Mouse (Mus musculus) liver, embryonic 14.5 days (tissue): ENCODE measurements around the gene Kcnh2. TPM values are rescaled to one million over a fixed set of nuclear protein-coding genes. Genes with fewer than 3 reads are reported as not detected.

Experiments used
- ATAC-seq: fragments of 200-750 bp; cut with Nextera tagmentation; 2 replicates; pipeline ENCODE4 v1.8.0; 2017; ENCODE audit warnings: moderate number of reproducible peaks, mild to moderate bottlenecking, moderate library complexity; ENCODE audit not compliant: insufficient read depth
- DNase-seq, 3 experiments: peaks; one replicate each; pipeline ENCODE4 v3.0.0-alpha.2; 2012 to 2013; ENCODE audit warnings: low read depth in 3 of 3, low spot score in 3 of 3
- H3K27ac ChIP-seq: fragments of 300-500 bp; sonication (generic); 2 replicates; pipeline ENCODE4 v1.5.1; 2014; ENCODE audit warnings: moderate library complexity, mild to moderate bottlenecking, control low read depth, inconsistent platforms
- H3K27me3 ChIP-seq: fragments of 300-500 bp; sonication (generic); 2 replicates; pipeline ENCODE4 v1.6.1; 2014; ENCODE audit warnings: mild to moderate bottlenecking, low read length, moderate library complexity; ENCODE audit not compliant: control insufficient read depth, insufficient read depth
- H3K36me3 ChIP-seq: fragments of 300-500 bp; sonication (generic); replicated peaks from 2 replicates; pipeline ENCODE4 v1.6.1; 2014; ENCODE audit warnings: low read depth; ENCODE audit not compliant: control insufficient read depth, insufficient read depth
- H3K4me1 ChIP-seq, 2 experiments: fragments of 200-500 bp in 1 of 2; fragments of 300-500 bp in 1 of 2; sonication (generic) in 1 of 2; replicated peaks; 2 replicates each; pipeline ENCODE4 v1.6.1; 2012 to 2014; ENCODE audit warnings: antibody characterized with exemption in 1 of 2, inconsistent platforms in 1 of 2, low read length in 1 of 2; ENCODE audit not compliant: control insufficient read depth in 2 of 2, insufficient read depth in 2 of 2
- H3K4me2 ChIP-seq: fragments of 300-500 bp; sonication (generic); 2 replicates; pipeline ENCODE4 v1.6.1; 2014; ENCODE audit warnings: low read depth, mild to moderate bottlenecking, control low read depth, moderate library complexity
- H3K4me3 ChIP-seq, 2 experiments: fragments of 200-500 bp in 1 of 2; fragments of 300-500 bp in 1 of 2; sonication (generic) in 1 of 2; 2 replicates each; pipeline ENCODE4 v1.5.1; 2012 to 2014; ENCODE audit warnings: low read depth in 2 of 2, low read length in 2 of 2, mild to moderate bottlenecking in 2 of 2, control low read depth in 1 of 2, inconsistent platforms in 1 of 2, moderate library complexity in 1 of 2; ENCODE audit not compliant: insufficient read depth in 1 of 2
- H3K9ac ChIP-seq: fragments of 300-500 bp; sonication (generic); replicated peaks from 2 replicates; pipeline ENCODE4 v1.6.1; 2014; ENCODE audit warnings: mild to moderate bottlenecking, control low read depth, moderate library complexity
- H3K9me3 ChIP-seq: fragments of 300-500 bp; sonication (generic); 2 replicates; pipeline ENCODE4 v1.6.1; 2016; ENCODE audit warnings: low read length, mixed read lengths; ENCODE audit not compliant: control insufficient read depth
- CTCF ChIP-seq: IDR thresholded peaks from 2 replicates; pipeline ENCODE4 v1.5.1; 2016; ENCODE audit warnings: antibody characterized with exemption, low read depth, control low read depth
- EP300 ChIP-seq: IDR thresholded peaks from 2 replicates; pipeline ENCODE4 v1.6.1; 2016; ENCODE audit warnings: antibody characterized with exemption, low read depth
- WGBS: fragments of 180-500 bp; shearing (Covaris S2); extraction: QIAGEN DNeasy Blood & Tissue Kit; methylation state at CpG from one replicate; pipeline ENCODE4 v1.1.7; 2014; ENCODE audit not compliant: insufficient replicate concordance; 5-methylcytosine and 5-hydroxymethylcytosine counted together
- polyA plus RNA-seq, 2 experiments: library from polyadenylated mRNA; depleted of rRNA in 1 of 2; stranded (reverse) in 1 of 2; unstranded in 1 of 2; fragments of >200 nt; fragmentation: Nextera tagmentation in 1 of 2; extraction: Ambion mirVana in 1 of 2; gene quantifications; 2 replicates each; pipeline versions ENCODE4 v1.2.1 to v1.2.3; 2012 to 2014

The Kcnh2 gene
- polyA plus RNA-seq, 2 experiments: 0.05 to 0.44 TPM

DNA sequence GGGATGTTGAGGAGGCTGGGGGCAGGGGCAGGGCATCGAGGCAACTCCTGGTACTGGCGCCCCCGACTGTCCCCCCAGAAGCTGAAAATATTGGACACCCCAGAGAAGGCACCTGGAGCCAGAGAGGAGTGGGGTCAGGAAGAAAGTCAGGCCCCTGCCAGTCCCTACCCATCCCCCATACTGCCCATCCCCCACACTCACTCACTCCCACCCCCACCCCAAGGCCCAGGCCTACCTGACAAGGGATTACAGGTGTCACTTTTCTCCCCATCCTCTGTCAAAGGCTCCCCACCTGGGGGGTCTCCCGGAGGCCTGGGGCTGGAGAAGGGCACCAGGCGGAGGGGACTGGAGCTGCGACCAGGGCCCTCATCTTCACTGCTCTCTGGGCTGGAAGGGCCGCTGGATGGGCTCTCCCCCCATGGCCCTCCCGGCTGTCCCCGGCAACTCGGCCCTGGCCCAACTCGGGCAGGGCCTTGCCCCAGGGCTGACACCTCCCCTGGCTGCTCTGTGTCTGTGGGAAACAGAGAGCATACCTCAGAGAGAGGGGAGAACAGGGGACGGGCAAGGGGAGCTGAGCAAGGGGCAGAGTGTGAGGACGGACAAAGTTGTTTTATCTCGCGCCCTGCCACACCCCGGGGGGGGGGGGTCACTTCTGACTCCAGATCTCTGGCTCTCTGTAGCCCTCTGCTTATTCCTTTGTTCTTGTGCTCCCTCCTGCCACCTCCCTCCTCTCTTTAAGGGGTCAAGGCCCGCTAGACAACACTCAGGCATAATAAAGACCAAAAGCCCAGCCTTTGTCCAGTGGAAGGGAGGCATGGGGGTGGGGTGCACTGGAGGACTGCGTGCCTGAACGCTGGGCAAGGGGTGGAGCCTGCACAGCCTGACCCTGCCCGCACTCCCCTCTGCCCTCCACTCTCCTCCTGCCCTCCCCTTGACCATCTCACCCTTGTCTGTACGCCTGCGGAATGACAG lies 29.4 kb downstream of the Kcnh2 start:
- Histone ChIP-seq H3K9ac (no peak overlapping the region), H3K4me1 (no peaks in the 10 kb centered on the region), H3K27ac (no peak overlapping the region), H3K4me3 (no peak overlapping the region), H3K9me3 (no peaks in the 10 kb centered on the region), H3K4me2 (no peak overlapping the region), H3K27me3 (no peaks in the 10 kb centered on the region), H3K36me3 (no peaks in the 10 kb centered on the region)
- DNase-seq (no peak), ATAC-seq (no peak)
- WGBS: 26% methylated on average over 22 of the region's 22 CpGs
- TF ChIP-seq CTCF: no peak
- TF ChIP-seq EP300: no peak

DNA sequence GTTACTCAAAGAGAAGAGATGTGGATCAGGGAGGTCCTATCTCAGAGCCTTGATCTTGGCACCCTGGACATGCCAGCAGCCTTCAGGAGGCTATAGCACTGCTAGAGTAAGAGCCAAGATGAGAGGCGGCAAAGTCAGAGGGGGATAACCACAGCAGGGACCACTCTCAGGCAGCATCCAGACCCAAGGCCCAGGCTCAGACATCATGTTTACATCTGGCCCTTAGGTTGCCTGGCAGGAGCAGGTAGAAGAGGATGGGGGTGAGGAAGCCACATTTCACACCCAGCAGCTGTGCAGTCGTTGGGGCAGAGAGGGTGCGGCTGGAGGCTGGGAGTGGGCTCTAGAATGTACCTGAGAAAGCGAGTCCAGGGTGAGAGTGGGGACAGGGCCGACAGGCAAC lies 30.5 kb downstream of the Kcnh2 start:
- no peaks in the 10 kb centered on the region for H3K9me3 ChIP-seq
- no peak overlapping the region for H3K4me3 ChIP-seq
- ATAC-seq (no peak), DNase-seq (no peak)
- TF ChIP-seq CTCF (no peak), EP300 (no peak)
- no peaks in the 10 kb centered on the region for H3K4me1 ChIP-seq
- no peaks in the 10 kb centered on the region for H3K36me3 ChIP-seq
- WGBS: 51% methylated on average over 5 of the region's 5 CpGs
- no peak overlapping the region for H3K9ac ChIP-seq
- H3K4me2 ChIP-seq: no peak overlapping the region
- no peaks in the 10 kb centered on the region for H3K27me3 ChIP-seq
- no peak overlapping the region for H3K27ac ChIP-seq

DNA sequence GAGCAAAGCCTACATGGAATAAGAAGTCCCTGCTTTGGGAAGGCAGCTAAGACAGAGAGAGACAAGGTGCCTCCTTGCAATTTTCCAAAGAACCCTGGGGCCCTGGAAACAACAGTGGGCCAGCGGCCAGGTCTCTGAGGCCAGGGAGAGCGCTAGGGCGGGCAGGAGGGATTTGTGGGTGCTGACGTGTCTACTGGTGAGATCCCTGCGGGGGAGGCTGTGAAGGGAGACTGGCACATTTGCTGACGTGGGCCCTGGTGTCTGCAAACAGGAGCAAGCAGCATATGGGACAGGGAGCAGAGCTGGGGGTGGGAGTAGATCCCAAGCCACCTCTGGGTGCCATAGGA lies 31.0 kb downstream of the Kcnh2 start:
- H3K4me2 ChIP-seq: no peak overlapping the region
- H3K27ac ChIP-seq: no peak overlapping the region
- no peak overlapping the region for H3K4me3 ChIP-seq
- TF ChIP-seq CTCF: no peak
- no peak for TF ChIP-seq EP300
- no peaks in the 10 kb centered on the region for H3K4me1 ChIP-seq
- ATAC-seq (no peak), DNase-seq (no peak)
- H3K9me3 ChIP-seq: no peaks in the 10 kb centered on the region
- H3K36me3 ChIP-seq: no peaks in the 10 kb centered on the region
- WGBS: 38% methylated on average over 6 of the region's 6 CpGs
- no peak overlapping the region for H3K9ac ChIP-seq
- no peaks in the 10 kb centered on the region for H3K27me3 ChIP-seq

DNA sequence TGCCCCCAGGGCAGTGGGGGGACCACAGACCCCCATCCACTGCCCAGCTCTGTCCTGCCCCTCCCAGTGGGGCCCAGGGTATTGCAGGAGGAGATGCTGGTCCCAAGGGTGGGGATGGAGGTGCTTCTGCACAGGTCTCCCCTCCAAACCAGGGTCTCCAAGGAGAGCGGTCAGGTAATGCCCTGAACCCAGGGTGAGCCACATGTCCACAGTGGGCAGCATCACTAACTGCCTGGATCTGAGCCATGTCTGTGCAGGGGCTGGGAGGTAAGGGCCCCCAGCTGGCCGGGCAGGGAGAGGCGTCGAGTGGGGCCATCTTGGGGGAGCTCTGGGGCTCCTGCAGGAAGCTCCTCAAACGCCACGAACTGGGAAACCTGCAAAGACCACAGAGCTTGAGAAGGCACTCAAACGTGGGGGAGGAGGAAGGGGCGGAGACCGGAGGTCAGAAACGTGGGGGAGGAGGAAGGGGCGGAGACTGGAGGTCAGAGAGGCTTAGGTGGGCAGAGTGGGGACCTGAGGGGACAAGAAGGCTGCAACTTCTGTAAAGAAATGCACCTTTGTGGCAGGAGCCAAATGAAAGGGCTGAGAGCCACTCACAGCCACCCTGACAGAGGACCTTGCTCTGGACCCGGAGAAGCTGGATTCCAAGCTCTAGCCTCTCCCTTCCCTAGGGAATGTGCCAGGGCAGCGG lies 31.5 kb downstream of the Kcnh2 start:
- H3K27me3 ChIP-seq: no peaks in the 10 kb centered on the region
- 12% methylated on average over 13 of the region's 13 CpGs for WGBS
- no peak overlapping the region for H3K27ac ChIP-seq
- ATAC-seq: no peak
- H3K4me3 ChIP-seq: no peak overlapping the region
- H3K9ac ChIP-seq: no peak overlapping the region
- H3K4me2 ChIP-seq: no peak overlapping the region
- H3K4me1 ChIP-seq: no peaks in the 10 kb centered on the region
- no peaks in the 10 kb centered on the region for H3K36me3 ChIP-seq
- TF ChIP-seq CTCF (no peak), EP300 (no peak)
- DNase-seq: no peak
- H3K9me3 ChIP-seq: no peaks in the 10 kb centered on the region

GRCm38 (mm10) chr5:24309223-24309622 lies 42.2 kb downstream of the Kcnh2 start:
- DNase-seq (no peak), ATAC-seq (no peak)
- no peak overlapping the region for H3K27ac ChIP-seq
- H3K4me3 ChIP-seq: no peak overlapping the region
- H3K9me3 ChIP-seq: no peaks in the 10 kb centered on the region
- no peak overlapping the region for H3K9ac ChIP-seq
- H3K4me1 ChIP-seq: no peaks in the 10 kb centered on the region
- WGBS: 52% methylated on average over 2 of the region's 2 CpGs
- no peak for TF ChIP-seq CTCF
- no peak for TF ChIP-seq EP300
- no peak overlapping the region for H3K4me2 ChIP-seq
- H3K27me3 ChIP-seq: no peaks in the 10 kb centered on the region
- H3K36me3 ChIP-seq: no peaks in the 10 kb centered on the region
